Mouse (Mus musculus) G1E (cell line): Measurements from ENCODE around the gene Sphk1.

Experiments
- CTCF ChIP-seq: IDR thresholded peaks from 2 replicates; pipeline ENCODE4 v1.5.1; 2012; ENCODE audit warnings: low read depth, low read length, inconsistent platforms, mixed read lengths
- GATA1 ChIP-seq: IDR thresholded peaks from 2 replicates; pipeline ENCODE4 v1.6.1; 2012; ENCODE audit warnings: borderline replicate concordance, low read length, inconsistent platforms, mixed read lengths

DNA sequence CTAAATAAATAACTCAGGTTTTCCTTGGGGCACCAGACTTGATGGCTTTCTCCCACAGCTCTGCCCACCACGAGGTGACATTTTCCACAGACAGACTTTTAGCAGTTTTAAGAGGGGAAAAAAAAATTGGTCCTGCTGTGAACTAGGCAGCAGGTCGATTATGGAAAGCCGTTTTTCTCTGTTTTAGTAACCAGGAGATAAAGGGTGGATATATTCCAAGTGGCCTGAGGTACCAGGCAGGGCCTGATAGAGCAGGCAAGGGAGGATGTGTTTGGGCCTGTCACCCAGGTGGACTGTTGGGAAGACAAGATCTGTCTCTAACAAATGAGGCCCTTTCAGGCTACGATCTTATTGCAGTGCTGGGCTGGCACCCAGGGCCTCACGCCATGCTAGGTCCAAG lies 25.2 kb upstream of the Sphk1 start:
- TF ChIP-seq CTCF: no peak
- no peak for TF ChIP-seq GATA1
